Mouse (Mus musculus): ENCODE measurements at regions not wholly inside any gene's neighbourhood (a gene's known extent, or its start where the extent isn't known, plus 50 kb on each side); places are given as distances from the start of the nearest gene placed in this dataset.

DNA sequence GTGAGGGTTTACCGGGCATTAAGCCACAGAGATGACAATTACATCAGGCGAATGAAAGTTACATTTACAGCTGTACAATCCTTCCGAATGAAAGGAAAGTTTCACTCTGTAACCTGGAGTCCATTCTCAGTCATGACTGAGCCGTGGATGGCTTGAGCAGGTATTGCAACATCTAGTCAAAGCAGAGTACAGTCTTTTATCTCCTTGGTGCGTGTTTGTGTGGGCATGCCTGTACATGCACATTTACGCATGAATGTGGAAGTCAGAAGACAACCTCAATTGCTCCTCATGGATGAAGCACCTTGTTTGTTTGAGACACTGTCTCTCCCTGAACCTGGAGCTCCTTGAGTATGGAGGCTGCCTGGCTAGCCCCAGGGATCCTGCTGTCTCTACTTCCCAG, 175.9 kb upstream of the Cxcr4 start:
- Histone ChIP-seq H3K27me3 (ENCODE audit: control insufficient read depth, insufficient read depth, low read length) (no peaks in the 10 kb centered on the region), H3K9ac (ENCODE audit: low read depth, low read length) (no peak overlapping the region), H3K36me3 (ENCODE audit: control insufficient read depth, insufficient read depth, low read length) (no peaks in the 10 kb centered on the region), H3K4me1 (ENCODE audit: control insufficient read depth, insufficient read depth, low read length) (no peaks in the 10 kb centered on the region), H3K4me3 (ENCODE audit: low read length) (no peak overlapping the region), H3K4me2 (replicated peaks; ENCODE audit: low read depth, low read length) (no peak overlapping the region), H3K27ac (ENCODE audit: low read depth, low read length) (no peak overlapping the region), H3K9me3 (ENCODE audit: control insufficient read depth, low read length) (no peaks in the 10 kb centered on the region)
- no peak for ATAC-seq (ENCODE audit: low FRiP score, low TSS enrichment)
- WGBS: 90% methylated on average over 6 of the region's 6 CpGs

- WGBS: 93% methylated on average over 3 of the region's 3 CpGs
- ATAC-seq (ENCODE audit: low FRiP score, low TSS enrichment): no peak
- no peaks in the 10 kb centered on the region for H3K4me1 ChIP-seq (ENCODE audit: control insufficient read depth, insufficient read depth, low read length)
- H3K27me3 ChIP-seq (ENCODE audit: control insufficient read depth, insufficient read depth, low read length): no peaks in the 10 kb centered on the region
- H3K9ac ChIP-seq (ENCODE audit: low read depth, low read length): no peak overlapping the region
- H3K27ac ChIP-seq (ENCODE audit: low read depth, low read length): no peak overlapping the region
- H3K4me2 ChIP-seq (replicated peaks; ENCODE audit: low read depth, low read length): no peak overlapping the region
- H3K9me3 ChIP-seq (ENCODE audit: control insufficient read depth, low read length): no peaks in the 10 kb centered on the region
- H3K4me3 ChIP-seq (ENCODE audit: low read length): no peak overlapping the region
- H3K36me3 ChIP-seq (ENCODE audit: control insufficient read depth, insufficient read depth, low read length): no peaks in the 10 kb centered on the region
Measured at GRCm38 (mm10) chr1:128767415-128767814, 175.3 kb upstream of the Cxcr4 start.

- Histone ChIP-seq H3K4me2 (replicated peaks; ENCODE audit: low read depth, low read length) (no peak overlapping the region), H3K9ac (ENCODE audit: low read depth, low read length) (no peak overlapping the region), H3K27me3 (ENCODE audit: control insufficient read depth, insufficient read depth, low read length) (no peaks in the 10 kb centered on the region; the same call in 1 of the 2 replicates), H3K4me3 (ENCODE audit: low read length) (no peak overlapping the region), H3K36me3 (ENCODE audit: control insufficient read depth, insufficient read depth, low read length) (no peaks in the 10 kb centered on the region), H3K27ac (ENCODE audit: low read depth, low read length) (no peak overlapping the region), H3K9me3 (ENCODE audit: control insufficient read depth, low read length) (no peaks in the 10 kb centered on the region), H3K4me1 (ENCODE audit: control insufficient read depth, insufficient read depth, low read length) (no peaks in the 10 kb centered on the region)
- WGBS: 74% methylated on average over 7 of the region's 7 CpGs
- ATAC-seq (ENCODE audit: low FRiP score, low TSS enrichment): no peak
Measured at GRCm38 (mm10) chr1:128766894-128767268, 174.8 kb upstream of the Cxcr4 start.

GRCm38 (mm10) chr1:128766193-128766893, 174.2 kb upstream of the Cxcr4 start:
- no peak for ATAC-seq (ENCODE audit: low FRiP score, low TSS enrichment)
- Histone ChIP-seq H3K27ac (ENCODE audit: low read depth, low read length) (no peak overlapping the region), H3K4me2 (replicated peaks; ENCODE audit: low read depth, low read length) (no peak overlapping the region), H3K9me3 (ENCODE audit: control insufficient read depth, low read length) (no peaks in the 10 kb centered on the region), H3K27me3 (ENCODE audit: control insufficient read depth, insufficient read depth, low read length) (no peaks in the 10 kb centered on the region; the same call in 1 of the 2 replicates), H3K4me3 (ENCODE audit: low read length) (no peak overlapping the region), H3K36me3 (ENCODE audit: control insufficient read depth, insufficient read depth, low read length) (no peaks in the 10 kb centered on the region), H3K9ac (ENCODE audit: low read depth, low read length) (no peak overlapping the region), H3K4me1 (ENCODE audit: control insufficient read depth, insufficient read depth, low read length) (no peaks in the 10 kb centered on the region)
- 63% methylated on average over 7 of the region's 7 CpGs for WGBS

DNA sequence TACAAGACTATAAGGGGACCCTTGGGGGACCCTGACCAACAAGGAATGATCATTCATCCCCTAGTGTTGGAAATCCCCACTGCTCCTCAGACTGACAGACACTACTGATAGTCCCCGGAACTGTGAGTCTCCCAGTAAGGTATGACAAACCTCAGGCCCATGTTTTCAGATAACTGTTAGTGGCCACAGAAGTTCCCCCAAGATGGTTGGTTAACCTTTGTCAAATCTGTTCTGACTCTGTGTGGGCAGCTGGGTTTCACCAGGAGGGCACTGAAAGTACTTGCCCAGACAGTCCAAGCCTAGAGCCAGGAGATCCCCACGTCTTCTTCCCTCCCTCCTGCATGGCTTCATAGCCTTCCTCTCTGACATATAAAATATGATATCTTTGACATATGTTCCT, 173.5 kb upstream of the Cxcr4 start:
- H3K4me1 ChIP-seq (ENCODE audit: control insufficient read depth, insufficient read depth, low read length): no peaks in the 10 kb centered on the region
- no peaks in the 10 kb centered on the region; the same call in 1 of the 2 replicates for H3K27me3 ChIP-seq (ENCODE audit: control insufficient read depth, insufficient read depth, low read length)
- WGBS: 83% methylated on average over 2 of the region's 2 CpGs
- no peak for ATAC-seq (ENCODE audit: low FRiP score, low TSS enrichment)
- H3K9me3 ChIP-seq (ENCODE audit: control insufficient read depth, low read length): no peaks in the 10 kb centered on the region
- H3K27ac ChIP-seq (ENCODE audit: low read depth, low read length): no peak overlapping the region
- H3K9ac ChIP-seq (ENCODE audit: low read depth, low read length): no peak overlapping the region
- no peak overlapping the region for H3K4me3 ChIP-seq (ENCODE audit: low read length)
- no peaks in the 10 kb centered on the region for H3K36me3 ChIP-seq (ENCODE audit: control insufficient read depth, insufficient read depth, low read length)
- no peak overlapping the region for H3K4me2 ChIP-seq (replicated peaks; ENCODE audit: low read depth, low read length)

DNA sequence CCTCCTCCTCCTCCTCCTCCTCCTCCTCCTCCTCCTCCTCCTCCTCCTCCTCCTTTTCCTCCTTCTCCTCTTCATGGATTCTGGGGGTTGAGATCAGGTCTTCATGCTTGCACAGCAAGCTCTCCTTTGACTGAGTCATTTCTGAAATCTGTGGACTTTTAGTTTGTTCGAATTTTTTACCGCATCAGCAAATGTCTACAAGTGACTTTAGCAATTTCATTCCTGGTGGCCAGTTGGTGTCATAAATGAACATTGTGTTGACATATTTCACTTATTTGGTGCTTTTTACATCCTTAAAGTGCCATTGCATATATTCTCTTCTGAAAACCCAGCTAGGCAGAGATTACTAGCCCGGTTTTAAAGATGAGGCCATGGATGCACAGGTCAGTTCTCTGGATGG, 173.0 kb upstream of the Cxcr4 start:
- 84% methylated on average over 3 of the region's 3 CpGs for WGBS
- Histone ChIP-seq H3K36me3 (ENCODE audit: control insufficient read depth, insufficient read depth, low read length) (no peaks in the 10 kb centered on the region), H3K27ac (ENCODE audit: low read depth, low read length) (no peak overlapping the region), H3K9ac (ENCODE audit: low read depth, low read length) (no peak overlapping the region), H3K4me1 (ENCODE audit: control insufficient read depth, insufficient read depth, low read length) (no peaks in the 10 kb centered on the region), H3K4me2 (replicated peaks; ENCODE audit: low read depth, low read length) (no peak overlapping the region), H3K27me3 (ENCODE audit: control insufficient read depth, insufficient read depth, low read length) (no peaks in the 10 kb centered on the region; the same call in 1 of the 2 replicates), H3K4me3 (ENCODE audit: low read length) (no peak overlapping the region), H3K9me3 (ENCODE audit: control insufficient read depth, low read length) (no peaks in the 10 kb centered on the region)
- no peak for ATAC-seq (ENCODE audit: low FRiP score, low TSS enrichment)

DNA sequence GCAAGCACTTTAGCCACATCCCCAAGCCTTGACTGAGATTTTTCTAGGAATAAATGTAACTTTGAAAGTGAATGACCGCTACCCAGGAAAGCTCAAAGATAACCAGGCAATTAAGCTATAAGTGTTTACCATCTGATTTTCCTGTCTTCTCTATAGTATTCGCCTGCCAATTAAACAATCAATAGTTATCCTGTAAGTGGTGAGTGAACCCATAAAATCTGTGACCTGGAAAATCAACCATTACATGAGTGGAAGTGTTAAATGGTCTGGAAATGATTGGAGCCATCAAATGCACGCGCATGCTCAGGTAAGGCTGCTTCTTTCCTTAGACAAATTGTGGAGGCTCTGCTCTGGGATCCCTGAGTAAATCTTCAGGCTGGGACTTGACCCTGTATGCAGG, 170.8 kb upstream of the Cxcr4 start:
- no peaks in the 10 kb centered on the region; the same call in 1 of the 2 replicates for H3K27me3 ChIP-seq (ENCODE audit: control insufficient read depth, insufficient read depth, low read length)

DNA sequence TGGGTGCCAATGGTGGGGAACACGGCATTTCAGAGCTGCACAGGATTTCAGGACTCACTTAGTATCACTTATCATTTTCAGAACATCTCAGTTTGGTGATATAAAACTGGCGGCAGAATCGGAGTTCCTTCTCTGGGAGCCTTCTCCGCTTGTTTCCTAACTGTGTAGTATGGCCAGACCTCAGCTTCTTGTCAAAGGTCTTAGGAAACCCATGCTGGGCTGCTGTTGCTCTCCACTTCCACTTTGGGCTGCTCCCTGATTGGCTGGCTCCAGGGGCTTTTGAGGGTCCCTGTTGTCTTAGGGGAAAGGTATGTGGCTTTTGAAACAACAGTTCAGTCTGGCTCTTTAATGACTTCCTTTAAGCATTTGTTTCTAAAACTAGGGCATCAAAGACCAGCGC, 170.0 kb upstream of the Cxcr4 start:
- no peak overlapping the region for H3K9ac ChIP-seq (ENCODE audit: low read depth, low read length)
- no peak overlapping the region for H3K27ac ChIP-seq (ENCODE audit: low read depth, low read length)
- H3K4me2 ChIP-seq (replicated peaks; ENCODE audit: low read depth, low read length): no peak overlapping the region
- H3K27me3 ChIP-seq (ENCODE audit: control insufficient read depth, insufficient read depth, low read length): no peaks in the 10 kb centered on the region; the same call in 1 of the 2 replicates
- no peaks in the 10 kb centered on the region for H3K36me3 ChIP-seq (ENCODE audit: control insufficient read depth, insufficient read depth, low read length)
- WGBS: 64% methylated on average over 5 of the region's 5 CpGs
- H3K4me3 ChIP-seq (ENCODE audit: low read length): no peak overlapping the region
- no peaks in the 10 kb centered on the region for H3K4me1 ChIP-seq (ENCODE audit: control insufficient read depth, insufficient read depth, low read length)
- no peaks in the 10 kb centered on the region for H3K9me3 ChIP-seq (ENCODE audit: control insufficient read depth, low read length)
- ATAC-seq (ENCODE audit: low FRiP score, low TSS enrichment): no peak

More for the DNA sequence above, 170.8 kb upstream of the Cxcr4 start:
- no peaks in the 10 kb centered on the region for H3K4me1 ChIP-seq (ENCODE audit: control insufficient read depth, insufficient read depth, low read length)
- WGBS: 38% methylated on average over 4 of the region's 4 CpGs
- H3K9ac ChIP-seq (ENCODE audit: low read depth, low read length): no peak overlapping the region
- H3K4me3 ChIP-seq (ENCODE audit: low read length): no peak overlapping the region
- H3K9me3 ChIP-seq (ENCODE audit: control insufficient read depth, low read length): no peaks in the 10 kb centered on the region
- H3K36me3 ChIP-seq (ENCODE audit: control insufficient read depth, insufficient read depth, low read length): no peaks in the 10 kb centered on the region
- no peak overlapping the region for H3K4me2 ChIP-seq (replicated peaks; ENCODE audit: low read depth, low read length)
- no peak overlapping the region for H3K27ac ChIP-seq (ENCODE audit: low read depth, low read length)
- ATAC-seq (ENCODE audit: low FRiP score, low TSS enrichment): no peak

DNA sequence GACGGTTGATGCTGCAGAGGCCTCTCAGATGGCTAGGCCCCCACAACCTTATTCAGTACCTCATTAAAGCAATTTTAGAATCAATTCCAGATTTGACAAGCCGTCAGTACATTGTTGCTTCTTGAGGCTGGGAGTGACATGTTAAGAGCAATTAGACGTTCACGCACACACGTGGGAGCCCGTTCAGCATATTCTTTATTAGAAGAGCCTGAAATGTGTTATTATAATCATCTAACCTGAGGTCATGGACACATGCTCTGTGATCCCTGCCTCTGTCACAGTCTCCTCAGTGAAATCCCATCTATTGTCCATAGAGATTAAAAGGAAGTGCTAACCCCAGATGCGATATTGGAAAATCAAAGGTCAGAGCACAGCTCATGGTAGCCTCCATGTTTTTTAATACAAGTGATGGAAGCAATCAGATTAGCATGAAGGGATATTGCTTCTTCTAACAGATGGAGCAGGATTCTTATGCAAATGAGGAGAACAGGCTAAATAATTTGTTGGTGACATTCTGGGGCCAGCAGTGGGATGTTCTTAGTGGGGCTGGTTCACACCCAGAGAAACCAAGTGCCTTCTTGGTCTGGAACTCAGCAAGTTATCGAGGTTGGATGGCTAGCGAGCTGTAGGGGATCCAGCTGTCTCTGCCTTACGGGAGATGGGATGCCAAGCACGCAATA, 166.8 kb upstream of the Cxcr4 start:
- WGBS: 93% methylated on average over 11 of the region's 11 CpGs
- H3K4me3 ChIP-seq (ENCODE audit: low read length): no peak overlapping the region
- H3K9ac ChIP-seq (ENCODE audit: low read depth, low read length): no peak overlapping the region
- H3K27ac ChIP-seq (ENCODE audit: low read depth, low read length): no peak overlapping the region
- H3K4me2 ChIP-seq (replicated peaks; ENCODE audit: low read depth, low read length): no peak overlapping the region
- H3K27me3 ChIP-seq (ENCODE audit: control insufficient read depth, insufficient read depth, low read length): peaks cover 2% of the 10 kb centered on the region; the same call in 1 of the 2 replicates
- H3K4me1 ChIP-seq (ENCODE audit: control insufficient read depth, insufficient read depth, low read length): no peaks in the 10 kb centered on the region
- H3K9me3 ChIP-seq (ENCODE audit: control insufficient read depth, low read length): no peaks in the 10 kb centered on the region
- H3K36me3 ChIP-seq (ENCODE audit: control insufficient read depth, insufficient read depth, low read length): no peaks in the 10 kb centered on the region
- no peak for ATAC-seq (ENCODE audit: low FRiP score, low TSS enrichment)

All from kidney, embryonic 14.5 days (tissue).